Mouse (Mus musculus) cerebral cortex, adult 2 months (tissue): Measurements from ENCODE around the gene Zbtb24.

Experiments used
- WGBS: fragments of 180-500 bp; shearing (Covaris S2); methylation state at CpG from one replicate; pipeline ENCODE4 v1.1.7; 2018; 5-methylcytosine and 5-hydroxymethylcytosine counted together

Zbtb24 gene

DNA sequence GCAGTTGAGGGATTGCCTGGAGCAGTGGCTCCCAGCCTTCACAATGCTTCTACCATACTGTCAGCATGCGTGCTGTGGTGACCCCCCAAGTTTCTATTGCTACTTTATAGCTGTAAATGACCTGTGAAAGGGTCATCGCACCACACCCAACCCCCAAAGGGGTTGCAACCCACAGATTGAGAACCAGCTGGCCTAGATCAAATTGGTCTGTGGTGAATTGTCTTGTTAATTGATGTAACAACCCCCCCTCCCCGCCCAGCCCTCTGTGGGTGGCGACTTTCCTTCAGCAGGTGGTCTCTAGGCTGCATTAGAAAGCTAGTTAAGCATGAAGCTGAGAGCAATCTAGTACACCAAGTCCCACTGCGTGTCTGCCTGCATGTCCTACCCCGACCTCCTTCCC is 17.1 kb downstream of the Zbtb24 start:
- 76% methylated on average over 6 of the region's 6 CpGs for WGBS

GRCm38 (mm10) chr10:41470693-41471092 is 20.5 kb downstream of the Zbtb24 start:
- 77% methylated on average over 3 of the region's 3 CpGs for WGBS

DNA sequence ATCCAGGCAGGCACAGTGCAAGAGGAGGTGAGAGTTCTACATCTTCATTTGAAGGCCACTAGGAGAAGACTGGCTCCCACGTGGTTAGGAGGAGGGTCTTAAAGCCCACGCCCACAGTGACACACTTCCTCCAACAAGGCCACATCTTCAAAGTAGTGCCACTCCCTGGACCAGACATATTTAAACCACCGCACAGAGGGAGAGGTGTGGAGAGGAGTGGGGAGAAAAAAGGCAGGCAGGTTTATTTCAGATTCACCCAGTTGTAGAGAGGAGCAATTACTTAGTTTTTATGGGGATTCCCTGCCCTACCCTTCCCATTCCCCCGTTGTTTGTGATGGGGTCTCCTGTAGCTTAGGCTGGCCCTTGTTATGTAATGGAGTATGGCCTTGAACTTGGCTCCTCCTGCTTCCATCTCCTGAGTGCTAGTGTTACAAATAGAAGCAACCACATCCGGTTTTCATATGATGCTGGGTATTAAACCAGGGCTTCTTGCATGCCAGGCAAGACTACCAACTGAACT is 22.8 kb downstream of the Zbtb24 start:
- WGBS, result 79% methylated on average over 5 of the region's 5 CpGs

DNA sequence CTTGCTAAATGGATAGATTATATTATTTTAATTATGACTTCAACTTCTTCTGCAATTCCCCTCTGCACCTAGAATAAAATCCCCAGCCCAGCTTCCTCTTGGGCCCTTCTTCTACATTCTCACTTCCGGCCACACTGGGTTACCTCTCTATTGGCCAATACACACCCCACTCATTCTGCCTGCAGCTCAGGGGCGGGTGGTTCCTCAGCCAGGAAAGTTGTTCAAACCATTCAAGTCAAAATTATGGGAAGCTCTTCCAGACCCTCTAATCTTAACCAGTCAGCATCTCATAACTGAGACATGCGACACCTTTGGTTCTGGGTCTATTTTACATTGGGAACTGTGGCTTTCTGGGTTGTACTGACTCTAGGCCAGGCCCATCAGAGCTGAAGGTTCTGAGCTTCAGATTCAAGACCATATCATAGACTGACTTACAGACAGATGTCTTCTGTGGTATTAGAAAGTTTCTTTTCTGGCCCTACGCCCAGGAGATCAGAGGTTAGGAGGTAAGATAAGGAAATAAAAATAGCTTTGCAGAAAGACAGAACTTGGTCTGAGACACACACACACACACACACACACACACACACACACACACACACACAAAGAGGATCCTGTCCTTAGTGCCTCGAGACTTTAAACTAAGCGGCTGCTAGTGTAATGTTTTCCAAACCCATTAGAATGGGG is 23.7 kb downstream of the Zbtb24 start:
- WGBS, result 83% methylated on average over 6 of the region's 6 CpGs

DNA sequence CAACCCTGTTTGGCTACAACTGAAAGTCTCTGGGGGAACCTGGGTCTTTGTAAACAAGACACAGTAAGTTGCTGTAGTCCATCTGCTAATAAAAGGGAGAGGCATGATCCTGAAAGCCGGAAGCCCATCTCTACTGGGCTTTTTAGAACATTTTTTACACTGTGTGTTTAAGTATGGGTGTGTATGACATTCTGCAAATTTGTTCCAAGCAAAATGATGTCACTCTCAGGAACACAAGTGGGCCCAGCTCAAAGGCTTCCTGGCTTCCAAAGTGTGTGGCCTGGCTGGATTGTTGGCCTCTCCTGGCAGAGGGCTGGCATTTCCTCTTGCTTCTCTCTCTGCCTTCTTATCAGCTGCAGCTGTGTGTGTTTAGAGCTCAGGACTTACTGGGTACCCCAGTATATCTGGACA is 24.8 kb downstream of the Zbtb24 start:
- WGBS, result 75% methylated on average over 1 of the region's 1 CpGs

GRCm38 (mm10) chr10:41476171-41477017 is 26.2 kb downstream of the Zbtb24 start, which contains the start of gene Mical1:
Gene Mical1, plus strand, starts transcription at chr10:41476314.
- WGBS, result 2% methylated on average over 35 of the region's 35 CpGs

DNA sequence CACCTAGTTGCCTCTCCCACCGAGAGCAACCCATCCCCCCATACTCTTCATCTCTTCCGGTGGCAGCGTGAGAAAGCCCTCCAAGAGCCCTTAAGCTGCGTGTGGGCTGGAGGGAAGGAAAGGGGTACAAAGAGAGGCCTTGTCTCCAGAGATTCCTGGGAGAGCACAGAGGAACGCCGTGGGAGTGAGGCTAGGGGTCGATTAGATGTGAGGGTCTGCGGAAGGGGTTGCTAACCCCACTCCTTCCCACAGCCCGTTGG is 26.8 kb downstream of the Zbtb24 start:
- 8% methylated on average over 9 of the region's 9 CpGs for WGBS

DNA sequence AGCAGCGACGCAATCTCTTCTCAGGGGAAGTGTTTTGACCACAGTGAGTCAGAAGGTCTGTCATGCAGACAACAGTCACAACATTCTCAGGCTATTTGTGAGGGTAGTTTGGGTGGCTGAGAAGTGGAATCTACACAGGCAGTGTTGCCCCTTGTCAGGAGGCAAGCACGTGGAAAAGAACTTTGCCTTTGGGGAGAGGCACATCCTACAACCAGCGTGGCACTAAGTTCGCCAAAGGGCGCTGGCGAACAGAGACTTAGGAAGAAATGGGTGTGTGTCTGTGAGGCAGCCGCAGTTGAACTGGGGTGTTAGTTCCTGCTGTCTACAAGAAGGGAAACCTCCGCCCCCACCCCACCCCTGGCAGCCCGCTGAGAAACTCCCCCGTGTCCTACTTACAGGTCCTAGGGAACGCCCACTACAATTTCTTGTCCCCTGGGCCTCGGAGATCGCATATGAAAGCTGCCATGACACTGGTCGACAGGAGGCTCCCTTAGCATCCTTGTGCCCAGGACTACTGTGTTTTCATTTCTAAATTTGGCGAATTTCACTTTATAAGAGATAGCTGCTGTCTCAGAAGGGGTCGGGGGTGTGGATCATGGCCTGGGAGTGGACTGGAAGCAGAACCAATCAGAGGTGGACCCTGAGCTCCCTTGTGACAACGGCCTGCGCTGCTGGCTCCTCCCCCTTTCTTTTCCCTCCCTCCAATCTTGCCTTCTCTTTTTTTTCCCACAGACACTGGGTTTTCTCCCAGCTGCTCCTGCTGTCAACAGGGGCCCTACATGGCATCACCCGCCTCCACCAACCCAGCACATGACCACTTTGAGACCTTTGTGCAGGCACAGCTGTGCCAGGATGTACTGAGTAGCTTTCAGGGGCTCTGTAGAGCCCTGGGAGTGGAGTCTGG is 27.3 kb downstream of the Zbtb24 start:
- WGBS, result 13% methylated on average over 20 of the region's 20 CpGs

DNA sequence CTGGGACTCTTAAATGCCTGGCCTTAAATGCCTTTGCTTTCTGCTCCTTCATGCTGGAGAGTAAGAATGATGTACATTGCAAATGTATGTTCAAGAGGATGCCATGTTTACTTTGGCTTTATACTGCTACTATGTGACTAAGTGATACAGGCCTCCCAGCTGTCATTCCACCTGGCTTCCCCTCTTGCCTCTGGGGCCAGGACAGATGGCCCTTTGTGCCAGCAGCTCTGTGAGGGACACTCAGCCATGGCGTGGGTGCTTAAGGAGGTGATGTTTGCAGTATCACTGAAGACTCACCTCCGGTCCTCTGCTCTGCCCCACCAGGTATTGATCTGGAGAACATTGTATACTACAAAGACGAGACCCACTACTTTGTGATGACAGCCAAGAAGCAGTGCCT is 29.8 kb downstream of the Zbtb24 start:
- 86% methylated on average over 3 of the region's 3 CpGs for WGBS

- 80% methylated on average over 33 of the region's 33 CpGs for WGBS
Measured at GRCm38 (mm10) chr10:41480938-41481880, 31.0 kb downstream of the Zbtb24 start.

GRCm38 (mm10) chr10:41482446-41482845 is 32.3 kb downstream of the Zbtb24 start:
- WGBS, result 75% methylated on average over 7 of the region's 7 CpGs

DNA sequence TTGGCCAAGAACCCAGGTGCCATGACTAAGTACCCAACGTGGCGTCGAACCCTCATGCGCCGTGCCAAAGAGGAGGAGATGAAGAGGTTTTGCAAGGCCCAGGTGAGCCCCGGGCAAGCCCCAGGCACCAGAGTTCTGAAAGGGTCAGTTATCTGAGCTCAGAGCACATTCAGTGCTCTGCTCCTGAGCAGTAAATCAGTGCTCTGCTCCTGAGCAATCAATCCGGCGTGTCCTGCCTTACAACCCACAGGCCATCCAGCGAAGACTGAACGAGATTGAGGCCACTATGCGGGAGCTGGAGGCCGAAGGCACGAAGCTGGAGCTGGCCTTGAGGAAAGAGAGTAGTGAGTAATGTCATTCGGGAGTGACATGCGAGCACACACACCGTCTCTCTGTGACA is 35.6 kb downstream of the Zbtb24 start:
- WGBS, result 96% methylated on average over 16 of the region's 16 CpGs

GRCm38 (mm10) chr10:41486506-41487170 is 36.5 kb downstream of the Zbtb24 start:
- WGBS, result 75% methylated on average over 14 of the region's 14 CpGs

DNA sequence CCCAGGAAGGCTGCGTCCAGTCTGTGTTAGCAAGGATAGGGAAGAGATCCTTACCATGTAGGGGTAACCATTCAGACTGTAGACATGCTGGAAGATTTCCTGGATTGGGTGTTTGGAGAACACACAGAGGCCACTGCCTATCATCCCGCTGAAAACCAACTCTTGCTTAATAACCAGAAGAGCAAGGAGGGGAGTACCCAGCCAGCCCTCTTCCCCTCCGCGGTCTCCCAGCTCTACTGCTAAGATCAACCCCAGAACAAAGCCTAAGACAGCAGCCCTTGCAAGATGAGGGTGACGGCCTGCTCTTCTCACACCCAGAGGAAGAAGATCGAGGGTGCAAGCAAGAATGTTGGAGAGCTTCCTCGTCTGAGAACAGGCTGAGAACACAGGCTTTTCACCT is 38.7 kb downstream of the Zbtb24 start:
- 50% methylated on average over 7 of the region's 7 CpGs for whole genome bisulfite sequencing

DNA sequence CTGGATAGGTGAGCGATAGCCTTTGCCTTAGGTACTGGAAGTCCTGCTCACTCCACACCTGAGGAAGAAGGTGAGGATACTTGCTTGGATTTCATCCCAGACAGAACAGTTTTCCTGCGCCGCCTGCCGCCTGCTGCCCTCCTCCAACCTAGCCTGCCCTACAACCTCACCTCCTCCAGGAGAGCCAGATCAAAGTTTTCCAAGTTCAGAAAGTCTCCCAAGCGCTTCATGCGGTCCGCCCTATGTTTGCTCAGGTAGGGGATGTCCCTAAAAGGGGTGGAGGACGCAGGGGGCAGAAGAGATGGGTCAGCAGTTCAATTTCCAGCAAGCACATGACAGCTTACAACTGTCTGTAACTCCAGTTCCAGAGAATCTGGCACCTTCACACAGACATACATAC is 39.1 kb downstream of the Zbtb24 start:
- 43% methylated on average over 8 of the region's 8 CpGs for WGBS

GRCm38 (mm10) chr10:41489708-41490517 is 39.7 kb downstream of the Zbtb24 start, which contains the start of the genes Smpd2 and Ppil6:
Gene Smpd2, minus strand, starts transcription at chr10:41490369.
Gene Ppil6, plus strand, starts transcription at chr10:41490439.
- WGBS, result 1% methylated on average over 50 of the region's 50 CpGs

DNA sequence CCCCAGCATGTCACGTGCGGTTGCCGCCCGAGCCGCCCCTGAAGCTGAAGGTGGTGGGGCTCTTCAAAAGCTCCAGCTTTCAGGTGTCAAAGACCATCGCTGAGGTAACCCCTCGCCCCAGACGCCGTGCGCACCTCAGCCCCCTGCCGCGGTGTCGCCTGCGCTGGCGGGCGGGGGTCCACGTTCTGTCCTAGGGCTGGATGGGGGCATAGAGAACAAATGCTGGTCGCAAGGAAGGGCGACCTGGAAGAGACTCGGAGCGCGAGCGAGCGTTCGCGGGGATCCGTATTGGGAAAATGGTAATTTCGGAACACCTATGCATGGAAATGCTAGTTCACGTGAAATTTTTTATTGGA is 40.3 kb downstream of the Zbtb24 start:
- 1% methylated on average over 29 of the region's 29 CpGs for WGBS

DNA sequence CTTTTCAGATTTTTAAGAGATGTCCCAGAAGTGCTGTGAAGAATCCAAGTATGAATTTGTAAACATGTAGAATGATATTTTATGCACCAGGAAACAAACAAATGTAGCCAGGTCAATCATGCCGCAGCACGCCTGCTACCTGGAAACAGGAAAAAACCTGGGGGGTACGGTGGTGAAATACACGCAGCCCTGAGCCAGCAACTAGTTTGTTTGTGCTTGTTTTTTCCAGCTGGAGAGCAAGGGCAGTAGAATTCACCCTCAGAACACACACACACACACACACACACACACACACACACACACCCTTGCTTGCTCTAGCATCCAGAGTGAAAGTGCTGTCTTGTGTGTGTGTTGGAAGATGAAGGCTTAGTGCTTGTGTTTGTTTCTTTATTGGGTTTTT is 40.9 kb downstream of the Zbtb24 start:
- WGBS, result 13% methylated on average over 4 of the region's 4 CpGs

- 56% methylated on average over 4 of the region's 4 CpGs for WGBS
Measured at GRCm38 (mm10) chr10:41500941-41501340, 50.8 kb downstream of the Zbtb24 start.
